Mouse (Mus musculus) kidney, postnatal 0 days (tissue): ENCODE measurements at regions not wholly inside any gene's neighbourhood (a gene's known extent, or its start where the extent isn't known, plus 50 kb on each side); places are given as distances from the start of the nearest gene placed in this dataset.

Experiments
- ATAC-seq: fragments of 200-750 bp; cut with Nextera tagmentation; replicated peaks from 2 replicates; pipeline ENCODE4 v1.8.0; 2017; ENCODE audit warnings: low read depth, moderate number of reproducible peaks, moderate TSS enrichment, moderate library complexity; ENCODE audit not compliant: low FRiP score
- DNase-seq: peaks from one replicate; pipeline ENCODE4 v3.0.0-alpha.2; 2016; ENCODE audit warnings: low spot score
- H3K27ac ChIP-seq: fragments of 300-500 bp; sonication (generic); 2 replicates; pipeline ENCODE4 v1.5.1; 2014; ENCODE audit warnings: mild to moderate bottlenecking
- H3K27me3 ChIP-seq: fragments of 300-500 bp; sonication (generic); 2 replicates; pipeline ENCODE4 v1.6.1; 2014; ENCODE audit warnings: low read length, mixed read lengths; ENCODE audit not compliant: insufficient read depth
- H3K36me3 ChIP-seq: fragments of 300-500 bp; sonication (generic); 2 replicates; pipeline ENCODE4 v1.6.1; 2014; ENCODE audit warnings: low read length, mixed read lengths; ENCODE audit not compliant: insufficient read depth
- H3K4me1 ChIP-seq: fragments of 300-500 bp; sonication (generic); replicated peaks from 2 replicates; pipeline ENCODE4 v1.6.1; 2014; ENCODE audit warnings: antibody characterized with exemption, low read length, mixed read lengths; ENCODE audit not compliant: insufficient read depth
- H3K4me2 ChIP-seq: fragments of 300-500 bp; sonication (generic); 2 replicates; pipeline ENCODE4 v1.6.1; 2014; ENCODE audit warnings: mild to moderate bottlenecking, low read length, moderate library complexity, mixed read lengths
- H3K4me3 ChIP-seq: fragments of 300-500 bp; sonication (generic); replicated peaks from 2 replicates; pipeline ENCODE4 v1.5.1; 2014; ENCODE audit warnings: low read depth, low read length
- H3K9ac ChIP-seq: fragments of 300-500 bp; sonication (generic); 2 replicates; pipeline ENCODE4 v1.6.1; 2014; ENCODE audit warnings: low read depth, low read length
- H3K9me3 ChIP-seq: fragments of 300-500 bp; sonication (generic); replicated peaks from 2 replicates; pipeline ENCODE4 v1.6.1; 2016; ENCODE audit warnings: low read length, inconsistent platforms, mixed read lengths
- CTCF ChIP-seq: IDR thresholded peaks from 2 replicates; pipeline ENCODE4 v1.5.1; 2016; ENCODE audit warnings: antibody characterized with exemption, low read depth, mild to moderate bottlenecking, moderate library complexity
- WGBS: fragments of 180-500 bp; shearing (Covaris S2); extraction: QIAGEN DNeasy Blood & Tissue Kit; methylation state at CpG from one replicate; pipeline ENCODE4 v1.1.7; 2014; 5-methylcytosine and 5-hydroxymethylcytosine counted together

DNA sequence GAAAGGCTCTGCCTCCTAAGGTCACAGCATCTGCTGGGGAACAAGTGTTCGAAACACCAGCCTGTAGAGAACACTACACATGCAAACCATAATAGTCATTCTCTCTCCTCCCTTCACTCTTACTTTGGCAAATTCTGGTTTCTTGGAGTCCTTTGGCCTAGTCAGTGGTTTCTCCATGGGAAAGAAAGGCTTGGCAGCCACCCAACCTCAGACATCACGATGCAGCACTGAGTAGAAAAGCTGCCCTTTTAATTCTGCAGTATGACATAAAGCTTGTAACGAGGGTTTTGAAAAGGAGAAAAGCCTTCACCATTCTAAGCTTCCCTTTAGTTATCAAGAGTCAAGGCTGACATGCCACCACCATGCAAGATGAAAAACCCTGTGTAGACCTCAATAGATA lies 284.2 kb downstream of the Pik3r1 start:
- Histone ChIP-seq H3K9me3 (no peaks in the 10 kb centered on the region), H3K4me2 (no peak overlapping the region), H3K27ac (no peak overlapping the region), H3K9ac (no peak overlapping the region), H3K36me3 (no peaks in the 10 kb centered on the region), H3K27me3 (no peaks in the 10 kb centered on the region), H3K4me3 (no peak overlapping the region), H3K4me1 (no peaks in the 10 kb centered on the region)
- 64% methylated on average over 3 of the region's 3 CpGs for WGBS
- DNase-seq: no peak
- TF ChIP-seq CTCF: no peak
- no peak for ATAC-seq

GRCm38 (mm10) chr13:101481551-101482184 lies 286.3 kb downstream of the Pik3r1 start:
- Histone ChIP-seq H3K27me3 (no peaks in the 10 kb centered on the region), H3K27ac (no peak overlapping the region), H3K4me3 (no peak overlapping the region), H3K36me3 (no peaks in the 10 kb centered on the region), H3K4me2 (no peak overlapping the region), H3K4me1 (no peaks in the 10 kb centered on the region), H3K9ac (no peak overlapping the region), H3K9me3 (no peaks in the 10 kb centered on the region)
- TF ChIP-seq CTCF: no peak
- ATAC-seq (no peak), DNase-seq (peak; percentile 14)
- 44% methylated on average over 6 of the region's 6 CpGs for WGBS

DNA sequence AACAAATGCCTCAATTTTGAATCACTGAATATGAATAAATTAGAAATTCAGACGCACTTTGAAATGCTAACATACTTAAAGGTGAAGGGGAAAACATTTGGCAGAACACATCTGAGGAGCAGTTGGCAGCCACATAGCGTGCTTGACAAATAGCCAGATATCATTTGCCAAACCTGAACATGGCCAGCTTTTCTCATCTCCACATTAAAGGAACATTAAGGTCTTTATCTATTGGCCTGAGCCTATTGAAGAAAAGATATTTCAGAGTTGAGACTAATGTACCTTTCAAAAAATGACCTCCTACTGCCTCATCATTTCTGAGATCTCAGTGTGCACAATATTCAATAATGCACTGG lies 288.7 kb downstream of the Pik3r1 start:
- no peaks in the 10 kb centered on the region for H3K9me3 ChIP-seq
- TF ChIP-seq CTCF: no peak
- H3K4me2 ChIP-seq: no peak overlapping the region
- H3K27me3 ChIP-seq: no peaks in the 10 kb centered on the region
- no peak overlapping the region for H3K4me3 ChIP-seq
- 87% methylated on average over 2 of the region's 2 CpGs for WGBS
- H3K27ac ChIP-seq: no peak overlapping the region
- no peaks in the 10 kb centered on the region for H3K36me3 ChIP-seq
- ATAC-seq (no peak), DNase-seq (no peak)
- H3K9ac ChIP-seq: no peak overlapping the region
- no peaks in the 10 kb centered on the region for H3K4me1 ChIP-seq

GRCm38 (mm10) chr13:101478608-101479296 lies 289.3 kb downstream of the Pik3r1 start:
- no peak overlapping the region for H3K4me2 ChIP-seq
- ATAC-seq (no peak), DNase-seq (no peak)
- no peaks in the 10 kb centered on the region for H3K4me1 ChIP-seq
- no peaks in the 10 kb centered on the region for H3K36me3 ChIP-seq
- TF ChIP-seq CTCF: no peak
- H3K4me3 ChIP-seq: no peak overlapping the region
- WGBS: 66% methylated on average over 4 of the region's 4 CpGs
- H3K9me3 ChIP-seq: no peaks in the 10 kb centered on the region
- H3K27me3 ChIP-seq: no peaks in the 10 kb centered on the region
- H3K9ac ChIP-seq: no peak overlapping the region
- no peak overlapping the region for H3K27ac ChIP-seq

- Histone ChIP-seq H3K4me1 (no peaks in the 10 kb centered on the region), H3K27me3 (no peaks in the 10 kb centered on the region), H3K9me3 (no peaks in the 10 kb centered on the region), H3K36me3 (no peaks in the 10 kb centered on the region), H3K4me3 (no peak overlapping the region), H3K9ac (no peak overlapping the region), H3K27ac (no peak overlapping the region), H3K4me2 (no peak overlapping the region)
- DNase-seq (no peak), ATAC-seq (no peak)
- TF ChIP-seq CTCF: no peak
- WGBS: 81% methylated on average over 8 of the region's 8 CpGs
Observed at GRCm38 (mm10) chr13:101473349-101473748, 294.7 kb downstream of the Pik3r1 start.

- H3K36me3 ChIP-seq: no peaks in the 10 kb centered on the region
- no peak overlapping the region for H3K4me3 ChIP-seq
- ATAC-seq: no peak
- H3K9me3 ChIP-seq: no peaks in the 10 kb centered on the region
- H3K9ac ChIP-seq: no peak overlapping the region
- no peak for TF ChIP-seq CTCF
- peak; percentile 4 for DNase-seq
- H3K4me2 ChIP-seq: no peak overlapping the region
- no peaks in the 10 kb centered on the region for H3K27me3 ChIP-seq
- no peak overlapping the region for H3K27ac ChIP-seq
- WGBS: 83% methylated on average over 20 of the region's 20 CpGs
- no peaks in the 10 kb centered on the region for H3K4me1 ChIP-seq
Observed at GRCm38 (mm10) chr13:101470560-101471247, 297.3 kb downstream of the Pik3r1 start.
